Mouse (Mus musculus) left cerebral cortex, postnatal 10 days (tissue): ENCODE data around the gene Heyl. TPM values are rescaled to one million over a fixed set of nuclear protein-coding genes. Genes with fewer than 3 reads are reported as not detected.

Source experiments
- DNase-seq, 2 experiments: peaks; one replicate each; pipeline ENCODE4 v3.0.0; 2021 to 2022; ENCODE audit warnings: low spot score in 2 of 2, mixed read lengths in 1 of 2; ENCODE audit errors: extremely low spot score in 1 of 2
- intact Hi-C: fragments of 180-260 bp; cut with DNase I; formaldehyde crosslinking; loops from one replicate; pipeline ENCODE4 v1.15.1; 2025
- total RNA-seq, 2 experiments: library from RNA; stranded (reverse); gene quantifications; 2 replicates each; pipeline ENCODE4 v1.2.3; 2021

Heyl gene
- total RNA-seq, 2 experiments from 2014 or later: 6.6 to 7.2 TPM

- peak in 1 of 2 experiments; percentile 75 for DNase-seq
- intact Hi-C loops: no loop called here
Observed at GRCm38 (mm10) chr4:123227707-123228106, 5.6 kb upstream of the Heyl start.

- DNase-seq: peak in 1 of 2 experiments; percentile 59
- intact Hi-C loops: no loop called here
Observed at GRCm38 (mm10) chr4:123228270-123228669, 5.1 kb upstream of the Heyl start.

- DNase-seq: no peak
- intact Hi-C loops: no loop called here
Observed at GRCm38 (mm10) chr4:123229166-123229565, 4.2 kb upstream of the Heyl start.

GRCm38 (mm10) chr4:123232841-123233240, 515 bp upstream of the Heyl start:
- intact Hi-C loops: no loop called here
- no peak for DNase-seq

- DNase-seq: no peak
- intact Hi-C loops: no loop called here
Observed at GRCm38 (mm10) chr4:123235835-123236430, 2.6 kb downstream of the Heyl start.

GRCm38 (mm10) chr4:123236431-123237031, 3.2 kb downstream of the Heyl start:
- intact Hi-C loops: no loop called here
- no peak for DNase-seq

- no peak for DNase-seq
- intact Hi-C loops: no loop called here
Observed at GRCm38 (mm10) chr4:123237386-123238266, 4.3 kb downstream of the Heyl start.

- peak in 1 of 2 experiments; percentile 87 for DNase-seq
- intact Hi-C loops: no loop called here
Observed at GRCm38 (mm10) chr4:123239361-123240203, 6.2 kb downstream of the Heyl start.

- intact Hi-C loops: no loop called here
- no peak for DNase-seq
Observed at GRCm38 (mm10) chr4:123246221-123246620, 12.9 kb downstream of the Heyl start.

GRCm38 (mm10) chr4:123246651-123247050, 13.3 kb downstream of the Heyl start:
- DNase-seq: no peak
- intact Hi-C loops: no loop called here

- intact Hi-C loops: no loop called here
- DNase-seq: peak in 1 of 2 experiments; percentile 59
Observed at GRCm38 (mm10) chr4:123247147-123247880, 14.0 kb downstream of the Heyl start.

GRCm38 (mm10) chr4:123248971-123249567, 15.7 kb downstream of the Heyl start:
- DNase-seq: peak; percentile 71 to 76
- intact Hi-C loops: no loop called here

GRCm38 (mm10) chr4:123252214-123252613, 18.9 kb downstream of the Heyl start:
- intact Hi-C loops: loop anchor here (5.0 kb wide), 1 partner anchor 95 kb away; no protein-coding TSS in a partner anchor
- peak in 1 of 2 experiments; percentile 71 for DNase-seq

GRCm38 (mm10) chr4:123254617-123255016, 21.3 kb downstream of the Heyl start:
- intact Hi-C loops: loop anchor here (2.0 to 5.0 kb wide), 2 partner anchors 36 to 97 kb away; no protein-coding TSS in a partner anchor
- DNase-seq: peak in 1 of 2 experiments; percentile 56

- DNase-seq: no peak
- intact Hi-C loops: no loop called here
Observed at GRCm38 (mm10) chr4:123260071-123260746, 26.9 kb downstream of the Heyl start.

GRCm38 (mm10) chr4:123261721-123262401, 28.5 kb downstream of the Heyl start, which contains the start of gene Pabpc4:
Gene Pabpc4 (plus strand): TSS chr4:123262351.
- intact Hi-C loops: no loop called here
- DNase-seq: no peak

GRCm38 (mm10) chr4:123271063-123271462, 37.7 kb downstream of the Heyl start:
- DNase-seq: no peak
- intact Hi-C loops: no loop called here
